Mouse (Mus musculus) heart, postnatal 0 days (tissue): ENCODE results near the gene Ttk.

Experiments used
- CTCF ChIP-seq: IDR thresholded peaks from 2 replicates; pipeline ENCODE4 v1.5.1; 2016; ENCODE audit warnings: antibody characterized with exemption, control low read depth, low read depth
- EP300 ChIP-seq: IDR thresholded peaks from 2 replicates; pipeline ENCODE4 v1.6.1; 2016; ENCODE audit warnings: antibody characterized with exemption, low read depth

- no peak for TF ChIP-seq CTCF
- no peak for TF ChIP-seq EP300
These were observed 67.6 kb downstream of the Ttk start for GRCm38 (mm10) chr9:83902086-83902485.
